Mouse (Mus musculus): ENCODE measurements around the gene Atp6v1b1.

Atp6v1b1 gene

DNA sequence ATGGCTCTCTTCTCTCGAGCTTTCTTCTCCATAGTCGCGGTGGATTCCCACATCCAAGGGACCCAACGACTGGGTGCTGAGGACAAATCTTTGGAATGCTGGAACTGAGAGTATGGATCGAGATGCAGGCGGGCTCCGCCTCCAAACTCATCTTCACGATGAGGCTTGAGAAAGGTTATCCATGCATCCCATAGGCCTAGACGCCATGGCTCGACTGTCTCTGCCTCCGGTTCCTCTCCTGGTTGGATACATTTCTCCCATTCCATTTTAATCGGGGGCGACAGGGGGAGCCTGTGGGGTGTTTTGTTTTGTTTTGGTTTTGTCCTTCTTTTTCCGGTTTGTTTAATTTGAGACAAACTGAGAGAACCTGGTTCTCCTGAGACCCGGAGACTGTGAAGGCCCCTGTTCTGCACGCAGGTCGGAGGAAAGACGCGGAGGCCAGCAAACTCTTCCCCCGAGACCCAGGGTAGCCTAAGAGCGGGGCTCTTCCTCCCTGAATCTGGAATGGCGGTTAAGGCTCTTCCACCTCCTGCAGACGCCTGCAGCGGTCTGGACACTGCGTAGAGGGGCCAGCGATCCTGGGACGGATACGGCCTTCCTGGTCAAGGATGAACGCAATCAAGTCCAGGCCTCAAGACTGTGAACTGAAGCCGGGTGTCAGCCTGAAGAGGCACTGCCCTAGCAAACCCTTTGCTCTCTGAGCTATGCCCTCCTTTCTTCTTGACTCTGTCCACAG is 27.2 kb upstream of the Atp6v1b1 start:
- no peak for DNase-seq (ENCODE audit: low spot score)

DNA sequence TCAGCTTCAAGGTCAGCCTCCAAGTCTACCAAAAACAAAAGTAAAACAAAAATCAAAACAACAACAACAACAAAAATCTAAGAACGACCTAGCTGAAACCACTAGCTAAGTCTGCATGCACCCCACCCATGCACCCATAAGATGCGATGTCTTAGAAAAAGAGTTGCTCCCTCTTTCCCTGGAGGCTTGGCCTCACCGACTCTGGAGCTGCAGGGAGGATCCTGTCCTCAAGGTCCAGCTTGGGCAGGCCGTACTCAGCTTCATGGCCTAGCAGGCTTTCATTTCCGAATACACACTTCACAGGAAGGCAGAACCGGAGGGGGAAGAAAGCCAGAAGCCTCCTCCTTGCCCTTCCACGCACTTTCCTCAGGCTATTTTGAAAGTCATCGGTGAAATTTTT is 25.8 kb upstream of the Atp6v1b1 start:
- DNase-seq (ENCODE audit: low spot score), result no peak

DNA sequence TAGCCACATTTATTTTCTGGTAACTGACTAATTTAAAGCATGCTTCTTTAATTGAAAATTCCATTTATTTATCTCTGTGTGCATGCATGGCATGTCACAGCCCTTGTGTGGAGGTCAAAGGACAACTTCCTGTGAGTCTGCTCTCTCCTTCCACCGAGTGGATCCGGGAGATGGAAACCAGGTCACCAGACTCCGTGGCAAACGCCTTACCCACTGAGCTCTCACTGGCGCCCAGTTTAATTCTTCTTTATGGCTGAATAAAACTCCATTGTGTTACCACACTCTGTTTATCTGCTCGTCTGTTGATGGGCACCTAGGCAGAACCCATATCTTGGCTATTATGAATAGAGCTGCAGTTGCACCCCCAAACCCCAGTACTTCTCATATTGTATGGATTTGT is 20.3 kb upstream of the Atp6v1b1 start:
- DNase-seq (ENCODE audit: low spot score), result no peak

DNA sequence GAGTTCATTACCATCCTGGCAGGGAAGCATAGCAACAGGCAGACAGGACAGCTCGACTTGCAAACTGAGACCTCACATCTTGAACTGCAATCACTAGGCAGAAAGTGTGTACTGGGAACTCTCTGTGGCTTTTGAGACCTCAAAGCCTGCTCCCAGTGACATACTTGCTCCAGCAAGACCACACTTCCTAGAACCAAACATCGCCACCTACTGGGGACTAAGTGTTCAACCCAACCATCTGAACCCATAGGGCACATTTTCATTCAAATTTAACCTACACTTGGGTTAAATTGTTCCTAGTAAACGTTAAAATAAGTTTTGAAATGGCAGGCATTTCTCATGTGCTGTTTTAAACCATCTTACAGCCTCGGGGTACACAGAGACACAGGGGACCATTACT is 15.6 kb upstream of the Atp6v1b1 start:
- no peak for DNase-seq (ENCODE audit: low spot score)

DNA sequence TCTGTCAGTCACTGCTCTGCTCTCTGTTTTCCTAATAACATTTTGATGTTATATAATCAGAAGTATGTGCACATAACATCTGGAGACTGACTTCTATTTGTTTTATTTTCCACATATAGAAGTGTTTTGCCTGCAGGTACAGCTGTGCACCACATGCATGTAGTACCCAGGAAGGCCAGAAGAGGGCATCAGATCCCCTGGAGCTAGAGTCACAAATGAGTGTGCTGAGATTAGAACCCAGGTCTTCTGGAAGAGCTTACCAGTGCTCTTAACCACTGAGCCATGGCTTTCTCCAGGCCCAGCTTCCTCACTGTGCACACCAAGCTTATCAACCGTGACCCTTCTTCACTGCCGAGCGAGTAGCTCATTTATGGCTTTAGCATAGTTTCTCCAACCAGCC is 14.3 kb upstream of the Atp6v1b1 start:
- DNase-seq (ENCODE audit: low spot score), result no peak

DNA sequence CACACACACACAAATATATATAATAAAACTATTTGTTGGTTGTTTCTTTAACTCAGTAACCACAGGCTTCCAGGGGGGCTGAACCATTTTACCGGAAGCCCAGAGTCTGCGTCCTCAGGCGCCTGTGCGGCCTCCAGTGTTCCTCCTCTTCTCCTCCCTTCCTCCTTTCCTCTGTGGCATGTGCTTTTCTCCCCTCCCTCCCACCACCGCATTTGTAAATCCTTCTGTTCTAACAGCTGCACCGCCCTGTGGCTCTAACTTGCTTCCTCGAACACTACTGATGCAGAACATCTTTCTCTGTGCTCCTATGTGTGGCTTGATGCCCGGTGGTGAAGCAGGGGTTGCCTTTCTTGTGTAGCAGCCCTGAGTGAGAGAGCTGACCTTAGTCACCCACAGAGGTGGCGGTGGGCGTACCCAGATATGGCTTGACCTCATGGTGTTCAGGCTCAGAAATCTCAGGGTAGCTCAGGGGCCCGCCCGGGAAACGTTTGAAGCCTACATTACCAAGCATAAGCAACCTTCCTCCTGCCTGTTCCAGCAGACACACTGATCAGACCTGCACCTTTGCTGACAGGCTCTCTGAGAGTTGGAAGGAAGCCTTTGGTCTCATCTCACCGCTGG is 13.3 kb upstream of the Atp6v1b1 start:
- DNase-seq (ENCODE audit: low spot score), result no peak

DNA sequence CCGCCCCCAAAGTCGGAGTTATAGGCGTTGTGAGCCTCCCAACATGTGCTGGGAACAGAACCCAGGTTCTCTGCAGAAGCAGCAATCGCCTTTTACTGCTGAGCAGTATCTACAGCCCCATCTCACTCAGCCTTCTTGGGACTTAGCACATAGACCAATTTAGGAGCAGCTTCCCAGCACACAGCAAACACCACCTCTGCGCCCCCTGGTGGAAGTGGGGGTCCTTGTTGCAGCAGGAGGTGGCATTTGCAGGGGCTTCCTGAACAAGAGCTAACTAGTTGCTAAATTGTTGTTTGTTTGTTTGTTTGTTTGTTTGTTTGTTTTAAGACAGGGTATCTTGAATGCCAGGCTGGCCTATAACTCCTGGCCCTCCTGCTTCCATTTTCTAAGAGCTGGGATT is 11.7 kb upstream of the Atp6v1b1 start:
- no peak for DNase-seq (ENCODE audit: low spot score)

DNA sequence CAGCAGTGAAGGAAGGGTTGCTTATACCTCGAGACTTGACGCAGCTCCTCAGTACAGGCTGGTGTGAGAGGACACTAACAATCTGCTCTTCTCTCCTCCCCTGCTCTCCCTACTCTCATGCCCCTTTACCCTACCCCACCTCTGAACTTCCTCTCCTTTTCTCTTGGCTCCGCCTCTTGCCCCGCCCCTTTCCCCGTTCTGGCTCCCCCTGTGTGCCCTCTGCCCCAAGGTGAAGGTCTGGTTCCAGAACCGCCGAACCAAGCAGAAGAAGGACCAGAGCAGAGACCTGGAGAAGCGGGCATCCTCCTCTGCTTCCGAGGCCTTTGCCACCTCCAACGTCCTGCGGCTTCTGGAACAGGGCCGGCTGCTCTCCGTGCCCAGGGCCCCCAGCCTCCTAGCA is 5.5 kb upstream of the Atp6v1b1 start:
- no peak for DNase-seq (ENCODE audit: low spot score)

DNA sequence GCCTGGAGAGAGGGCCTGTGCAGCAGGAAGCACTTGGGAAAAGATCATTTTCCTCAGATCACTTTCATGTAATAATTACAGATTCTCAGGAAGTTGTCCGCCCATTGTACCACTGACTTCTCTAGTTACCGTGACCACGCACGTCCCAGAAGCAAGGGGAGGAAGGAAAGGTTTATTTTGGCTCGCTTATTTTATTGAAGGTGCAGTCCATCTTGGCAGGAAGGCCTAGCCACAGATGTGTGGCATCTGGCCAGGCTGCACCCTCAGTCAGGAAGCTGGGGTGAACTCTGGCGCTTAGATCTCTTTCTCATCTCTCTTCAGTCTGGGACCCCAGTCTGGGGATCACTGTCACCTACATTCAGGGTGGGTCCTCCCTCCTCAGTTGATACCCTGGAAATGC is 4.2 kb upstream of the Atp6v1b1 start:
- DNase-seq (ENCODE audit: low spot score), result no peak

DNA sequence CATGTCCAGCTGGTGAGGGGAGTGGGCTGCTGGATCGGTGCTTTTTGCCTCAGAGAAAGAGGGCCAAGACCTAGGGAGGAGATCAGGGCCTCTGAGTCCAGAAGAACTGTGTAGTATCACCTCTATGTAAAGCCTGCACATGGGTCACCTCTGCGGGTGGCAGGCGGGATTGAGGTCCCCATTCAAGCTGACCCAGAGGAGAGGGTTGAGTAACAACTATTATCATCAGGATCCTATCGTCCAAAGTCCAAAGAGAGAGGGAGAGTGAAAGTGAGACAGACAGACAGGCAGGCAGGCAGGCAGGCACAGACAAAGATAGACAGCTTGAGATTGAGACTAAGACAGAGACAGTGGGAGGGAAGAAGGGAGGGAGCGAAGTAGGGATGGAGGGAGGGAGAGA is 422 bp downstream of the Atp6v1b1 start:
- no peak for DNase-seq (ENCODE audit: low spot score)

DNA sequence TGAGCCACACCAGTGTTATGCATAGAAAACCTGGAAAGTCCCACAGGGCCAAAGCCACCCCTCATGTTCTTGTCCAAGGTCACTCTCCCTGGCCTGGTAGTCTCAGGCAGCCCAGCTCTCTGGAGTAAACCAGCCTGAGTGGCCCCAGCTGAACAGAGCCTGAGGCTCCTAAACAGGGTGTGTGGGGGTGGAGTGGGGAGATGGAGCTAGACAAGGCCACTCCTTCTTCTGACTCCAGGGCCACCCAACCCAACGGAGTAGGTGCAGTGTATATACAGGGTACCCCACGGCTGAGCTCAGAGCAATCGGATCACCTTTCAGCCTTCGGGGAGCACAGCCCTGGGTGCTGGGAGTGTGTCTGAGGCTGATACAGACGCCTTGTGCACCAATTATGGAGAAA is 1.3 kb downstream of the Atp6v1b1 start:
- DNase-seq (ENCODE audit: low spot score), result no peak

DNA sequence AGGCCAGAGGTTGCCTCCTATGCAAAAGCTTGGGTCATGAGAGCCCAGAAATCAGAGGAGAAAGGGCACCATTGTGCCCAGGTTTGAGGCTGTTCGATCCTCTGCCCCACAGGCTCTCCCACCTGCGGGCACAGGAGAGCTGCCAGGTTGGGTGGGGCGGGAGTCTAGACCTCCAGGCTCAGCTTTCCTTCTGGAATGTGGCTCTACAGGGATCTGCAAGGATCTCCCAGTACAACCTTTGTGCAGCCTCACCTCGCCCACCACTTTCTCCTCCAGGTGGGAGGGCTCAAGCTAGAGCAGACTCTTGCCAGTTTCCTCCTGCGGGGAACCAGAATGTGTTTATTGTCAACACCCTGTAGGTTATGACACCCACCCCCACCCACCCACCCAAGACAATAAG is 1.8 kb downstream of the Atp6v1b1 start:
- DNase-seq (ENCODE audit: low spot score), result no peak

DNA sequence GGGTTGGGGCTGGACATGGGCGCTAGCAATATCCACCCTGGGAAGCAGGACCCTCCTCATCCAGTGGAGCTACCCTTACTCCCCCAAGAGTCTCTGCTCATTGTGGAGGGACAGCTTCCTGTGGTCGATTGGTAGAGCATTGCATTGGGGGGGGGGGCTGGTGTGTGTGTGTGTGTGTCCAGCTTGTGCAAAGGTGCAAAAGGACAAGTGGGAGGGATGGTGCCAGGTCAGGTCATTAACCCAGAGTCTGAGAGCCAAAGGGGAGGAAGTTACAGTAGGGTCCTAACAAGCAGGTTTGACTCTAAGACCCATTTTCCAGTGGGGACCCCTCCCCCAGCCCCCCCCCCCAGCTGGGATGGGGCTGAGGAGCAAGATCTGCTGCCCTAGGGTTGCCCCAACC is 2.7 kb downstream of the Atp6v1b1 start:
- DNase-seq (ENCODE audit: low spot score), result no peak

DNA sequence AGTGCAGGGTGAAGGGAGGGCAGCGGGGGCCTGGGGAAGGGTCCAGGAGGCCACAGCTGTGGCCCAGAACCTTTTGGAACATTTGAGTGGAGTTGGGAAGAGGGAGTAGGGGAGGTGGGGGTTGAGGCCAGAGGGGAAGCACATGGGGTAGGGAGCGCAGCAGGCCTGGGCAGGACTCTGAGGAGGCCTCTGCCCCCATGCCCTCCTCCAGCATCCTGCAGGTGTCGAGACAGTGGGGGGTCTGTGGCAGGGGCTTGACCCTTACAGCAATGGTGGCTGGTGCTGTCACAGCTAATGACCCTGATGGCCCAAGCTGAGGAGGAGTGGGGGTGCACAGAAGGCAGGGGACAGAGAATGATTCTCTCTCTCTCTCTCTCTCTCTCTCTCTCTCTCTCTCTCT is 6.5 kb downstream of the Atp6v1b1 start:
- DNase-seq (ENCODE audit: low spot score), result no peak

DNA sequence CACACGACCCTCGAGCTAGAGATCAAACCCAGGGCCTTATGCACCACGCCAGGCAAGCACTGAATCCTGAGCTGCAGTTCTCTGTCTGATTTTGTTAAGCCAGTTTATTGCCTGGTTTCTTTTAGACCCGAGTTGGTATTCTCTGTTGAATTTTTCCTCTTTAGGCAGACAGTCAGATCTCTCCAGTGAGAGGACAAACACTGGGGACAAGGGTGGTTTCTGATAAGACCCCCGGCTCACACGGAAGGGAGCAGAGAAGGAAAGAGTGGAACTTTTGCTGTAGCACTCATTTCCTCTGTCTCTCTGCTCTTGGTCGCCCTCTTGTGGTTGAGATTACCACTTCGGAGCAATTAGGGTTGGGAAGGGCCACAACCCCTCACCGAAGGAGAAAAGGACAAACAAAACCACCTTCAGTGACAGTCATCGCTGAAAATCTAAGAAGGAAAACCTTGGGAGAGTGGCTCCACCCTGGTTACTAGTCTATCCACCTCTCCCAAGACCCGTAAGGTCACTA is 7.4 kb downstream of the Atp6v1b1 start:
- peak; percentile 27 for DNase-seq (ENCODE audit: low spot score)

DNA sequence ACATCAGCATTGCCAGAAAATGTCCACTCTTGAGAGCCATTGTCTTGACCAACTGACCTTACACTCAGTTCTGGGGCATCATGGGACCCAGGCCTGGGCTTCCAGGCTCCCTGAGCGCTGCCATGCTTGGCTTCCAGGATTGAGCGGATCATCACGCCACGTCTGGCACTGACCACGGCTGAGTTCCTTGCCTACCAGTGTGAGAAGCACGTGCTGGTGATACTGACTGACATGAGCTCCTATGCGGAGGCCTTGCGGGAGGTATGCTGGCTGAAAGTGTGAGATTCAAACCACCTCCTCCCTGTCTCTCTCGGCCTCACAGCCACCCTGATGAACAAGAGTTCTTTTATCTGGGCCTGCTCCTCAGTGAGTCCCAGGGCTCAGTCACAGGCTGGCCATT is 13.3 kb downstream of the Atp6v1b1 start:
- no peak for DNase-seq (ENCODE audit: low spot score)

DNA sequence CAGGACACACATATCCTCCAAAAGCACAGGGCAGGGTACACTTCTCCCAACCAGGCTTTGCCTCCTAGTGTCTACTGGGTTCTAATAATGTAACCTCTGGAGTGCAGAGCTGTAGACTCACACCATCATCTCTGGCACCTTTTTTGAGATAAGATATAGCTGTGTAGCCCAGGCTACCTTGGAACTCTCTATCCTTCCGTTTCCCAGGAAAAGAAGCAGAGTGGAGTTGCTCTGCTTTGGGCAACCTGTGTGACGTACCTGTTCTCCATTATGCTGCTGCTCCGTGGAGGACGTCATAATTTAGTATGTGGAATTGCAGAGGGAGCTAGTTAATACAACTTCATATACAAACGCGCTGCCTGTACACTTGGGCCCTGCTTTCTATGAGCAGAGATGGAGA is 19.6 kb downstream of the Atp6v1b1 start, which contains the start of gene Ankrd53:
Ankrd53 (plus strand) TSS at position 301 of the 400 bp plus-strand sequence.
- no peak for DNase-seq (ENCODE audit: low spot score)

DNA sequence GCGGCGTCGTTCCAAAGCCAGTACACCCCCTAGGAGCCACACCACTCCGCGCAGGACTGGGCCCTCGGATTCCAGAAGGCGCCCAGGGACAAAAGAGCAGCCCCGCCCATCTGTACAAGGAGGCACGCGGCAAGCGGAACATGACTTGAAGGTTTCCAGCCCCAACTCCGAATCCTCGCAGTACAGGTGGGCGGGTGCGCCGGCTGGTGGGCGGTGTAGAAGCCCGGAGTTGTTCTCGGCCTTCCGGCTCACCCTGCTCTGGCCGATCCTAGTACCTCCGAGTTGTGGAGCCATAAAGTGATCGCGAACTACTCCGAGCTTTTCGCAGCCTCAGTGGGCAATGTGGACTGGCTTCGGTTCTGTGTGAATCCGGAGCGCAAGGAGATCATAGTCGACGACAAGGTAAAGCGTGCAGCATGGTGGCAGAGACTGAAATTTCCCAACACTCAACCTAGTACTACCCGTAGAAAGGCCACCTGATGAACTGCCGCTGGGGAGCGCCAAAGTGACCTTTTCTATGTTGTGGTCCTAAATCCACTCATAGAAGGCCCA is 20.2 kb downstream of the Atp6v1b1 start:
- DNase-seq (ENCODE audit: low spot score), result peak; percentile 22

DNA sequence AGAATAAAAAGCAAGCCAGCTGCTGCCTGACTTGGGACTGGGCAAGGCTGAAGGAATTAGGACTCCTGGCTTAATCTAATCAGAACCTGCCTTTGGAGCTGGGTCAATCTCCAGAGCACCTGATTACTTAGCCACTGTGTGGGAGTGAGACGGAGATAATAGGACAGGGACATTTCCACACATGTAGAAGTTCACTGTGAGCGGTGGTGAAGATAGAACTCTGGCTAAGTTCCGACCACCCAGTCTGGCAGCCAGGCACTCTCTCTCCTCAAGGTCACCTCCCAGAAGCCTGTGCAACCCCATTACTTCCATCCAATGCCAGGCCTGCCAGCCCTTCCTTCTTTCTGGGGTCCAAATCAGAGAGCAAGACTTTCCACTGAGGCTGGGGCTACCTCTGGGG is 24.2 kb downstream of the Atp6v1b1 start:
- no peak for DNase-seq (ENCODE audit: low spot score)

DNA sequence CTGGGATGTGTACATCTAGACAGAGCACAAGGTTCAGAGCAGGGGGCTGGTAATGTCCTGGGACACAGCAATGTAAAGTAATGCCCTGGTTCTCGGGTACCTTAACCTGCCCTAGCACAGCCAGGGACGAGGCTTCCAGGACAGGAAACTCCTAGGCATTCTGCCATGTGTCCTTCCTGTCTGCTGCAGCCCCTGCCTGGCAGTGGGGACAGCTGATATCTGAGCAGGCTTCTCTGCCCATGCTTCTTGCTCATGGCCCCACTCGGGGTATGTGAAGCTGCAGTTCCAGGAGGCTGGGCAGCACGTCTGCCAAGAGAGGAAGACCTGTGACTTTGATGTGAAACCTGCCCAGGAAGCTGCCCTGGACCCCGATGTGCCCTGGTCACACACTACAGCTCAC is 25.7 kb downstream of the Atp6v1b1 start:
- DNase-seq (ENCODE audit: low spot score), result no peak

DNA sequence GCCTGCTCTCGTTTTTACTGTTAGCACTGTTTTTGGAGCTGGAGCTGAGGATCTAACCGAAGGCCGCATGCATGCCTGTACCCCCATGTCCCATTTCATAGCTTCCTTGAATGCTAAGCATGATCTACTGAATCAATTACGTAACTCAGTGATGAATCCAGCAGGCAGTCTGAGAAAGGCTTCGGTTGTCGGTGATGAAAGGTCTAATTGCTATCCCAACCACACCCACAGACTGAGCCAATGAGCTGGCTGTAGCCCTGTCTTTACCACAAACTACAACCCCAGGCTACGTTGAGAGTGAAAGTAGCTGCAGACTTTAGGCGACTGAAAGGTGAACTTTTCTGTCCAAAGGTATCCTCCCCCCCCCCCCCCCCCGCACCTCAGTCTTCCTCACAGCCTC is 31.3 kb downstream of the Atp6v1b1 start:
- no peak for DNase-seq (ENCODE audit: low spot score)

DNA sequence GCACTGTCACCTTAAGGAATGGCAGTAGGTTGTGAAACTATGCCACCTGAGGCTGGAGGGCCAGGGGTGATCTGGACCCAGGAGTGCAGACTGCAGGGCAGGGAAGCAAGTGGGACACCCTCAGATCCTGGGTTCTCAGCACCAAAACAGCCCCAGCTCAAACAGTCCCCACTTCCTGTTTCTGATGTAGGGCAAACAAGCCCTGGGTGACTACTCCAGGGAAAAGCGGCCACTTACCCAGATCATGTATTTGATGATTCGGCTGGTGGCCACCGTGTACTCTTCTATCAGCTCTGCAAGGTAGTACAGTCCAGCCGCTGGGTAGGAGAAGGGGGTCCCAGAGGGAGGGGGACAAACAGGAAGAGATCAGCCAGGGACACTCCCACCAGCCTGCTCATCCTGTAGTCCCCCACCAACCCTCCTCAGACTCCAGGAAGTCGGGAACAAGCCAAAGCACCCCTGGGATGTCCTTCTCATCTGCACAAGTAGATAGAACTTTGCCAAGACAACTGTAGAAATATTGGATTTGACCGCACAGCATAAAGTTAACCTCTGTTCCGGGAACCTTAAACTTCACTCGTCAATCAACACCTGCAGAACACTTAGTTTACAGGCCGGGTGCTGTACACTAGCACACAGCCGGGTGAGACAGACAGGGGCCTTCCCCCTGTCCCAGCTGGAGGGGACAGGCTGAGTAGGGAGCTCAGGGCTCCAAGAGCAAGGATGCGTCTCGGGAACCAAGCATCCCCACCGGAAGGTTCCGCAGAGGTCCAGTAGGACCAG is 32.2 kb downstream of the Atp6v1b1 start:
- DNase-seq (ENCODE audit: low spot score), result peak; percentile 33
